Mouse (Mus musculus): ENCODE data around the gene Zfp975.
"Not testable (repeated sequence)": the region's sequence is repeated elsewhere in the genome, so short reads cannot be mapped to it uniquely, and the experiment has no call there.

- TF ChIP-seq CTCF (IDR thresholded peaks at IDR 0.05; ENCODE audit: low read depth, low read length); POLR2A (IDR thresholded peaks at IDR 0.05; ENCODE audit: extremely low read depth, insufficient read depth, low read length): not testable (repeated sequence)
Observed at GRCm38 (mm10) chr7:42631031-42631430, 61.5 kb downstream of the Zfp975 start.

Measured in liver, adult 2 months (tissue).